Mouse (Mus musculus): ENCODE measurements around the gene Il17c.

DNA sequence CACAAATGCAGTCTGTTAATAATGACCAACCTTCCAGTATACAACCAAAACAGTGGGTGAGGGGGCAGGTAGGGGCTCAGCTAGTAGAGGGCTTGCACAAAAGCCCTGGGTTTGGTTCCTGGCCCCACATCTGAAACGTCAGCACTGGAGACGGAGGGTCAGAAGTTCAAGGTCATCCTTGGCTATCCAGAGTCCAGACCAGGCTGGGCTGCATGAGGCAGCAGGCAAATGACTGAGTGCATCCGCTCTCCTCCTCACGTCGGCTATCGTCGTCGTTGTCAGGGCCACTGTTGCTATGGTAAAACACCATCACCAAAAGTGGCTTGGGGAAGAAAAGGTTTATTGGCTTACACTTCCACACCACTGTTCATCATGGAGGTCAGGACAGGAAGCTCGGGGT, 7.5 kb upstream of the Il17c start:
- TF ChIP-seq POLR2A (IDR thresholded peaks at IDR 0.05; ENCODE audit: control insufficient read depth, low read depth, low read length) (no peak), CTCF (IDR thresholded peaks at IDR 0.05; ENCODE audit: control insufficient read depth, insufficient read depth, insufficient replicate concordance, low read depth, low read length) (no peak)

All from testis, adult 2 months (tissue).